Mouse (Mus musculus) ES-Bruce4 (cell line): ENCODE data around the gene Gm48551. TPM values are rescaled to one million over a fixed set of nuclear protein-coding genes. Genes with fewer than 3 reads are reported as not detected.
A peak's percentile ranks its signal among the peaks of the same experiment; 100 is the strongest.

ENCODE experiments used
- H3K27ac ChIP-seq: 2 replicates; pipeline ENCODE4 v1.5.1; 2012; ENCODE audit warnings: low read length, inconsistent platforms; ENCODE audit not compliant: insufficient read depth
- H3K27me3 ChIP-seq: 2 replicates; pipeline ENCODE4 v1.6.1; 2012; ENCODE audit warnings: mild to moderate bottlenecking, low read length, inconsistent platforms; ENCODE audit not compliant: control insufficient read depth, poor library complexity, insufficient read depth, severe bottlenecking
- H3K36me3 ChIP-seq: 2 replicates; pipeline ENCODE4 v1.6.1; 2012; ENCODE audit warnings: inconsistent platforms, mild to moderate bottlenecking, low read length, moderate library complexity; ENCODE audit not compliant: control insufficient read depth, poor library complexity, insufficient read depth, severe bottlenecking
- H3K4me1 ChIP-seq: one replicate; pipeline ENCODE4 v1.8.1; 2011; ENCODE audit warnings: low read length; ENCODE audit not compliant: control insufficient read depth, insufficient read depth
- H3K4me3 ChIP-seq: 2 replicates; pipeline ENCODE4 v1.5.1; 2011; ENCODE audit warnings: low read depth, mild to moderate bottlenecking, low read length
- H3K9ac ChIP-seq: 2 replicates; pipeline ENCODE4 v1.6.1; 2012; ENCODE audit warnings: low read depth, mild to moderate bottlenecking, inconsistent platforms; ENCODE audit not compliant: poor library complexity, severe bottlenecking
- H3K9me3 ChIP-seq: replicated peaks from 2 replicates; pipeline ENCODE4 v1.6.1; 2012; ENCODE audit warnings: mild to moderate bottlenecking, low read length, inconsistent platforms; ENCODE audit not compliant: control insufficient read depth, poor library complexity, insufficient read depth, severe bottlenecking
- CTCF ChIP-seq: IDR thresholded peaks from one replicate; pipeline ENCODE4 v1.8.1; 2011; ENCODE audit warnings: low read depth, low read length
- EP300 ChIP-seq: IDR thresholded peaks from 2 replicates; pipeline ENCODE4 v1.6.1; 2011; ENCODE audit warnings: low read depth, low read length; ENCODE audit not compliant: insufficient read depth
- POLR2A ChIP-seq: IDR thresholded peaks from one replicate; pipeline ENCODE4 v1.8.1; 2011; ENCODE audit warnings: low read length; ENCODE audit not compliant: insufficient read depth
- polyA plus RNA-seq: library from polyadenylated mRNA; stranded (reverse); fragments of >200 nt; gene quantifications from 2 replicates; pipeline ENCODE4 v1.2.4, GENCODE M21; 2011; ENCODE audit warnings: low read depth; ENCODE audit not compliant: missing spikeins, insufficient read depth, insufficient read length

Gm48551 gene
- polyA plus RNA-seq, 1 experiment, result 1.5 TPM

- H3K4me3 ChIP-seq, result peak overlapping the region; percentile 45
Measured at GRCm38 (mm10) chr10:81413310-81414261, 29.3 kb downstream of the Gm48551 start.

GRCm38 (mm10) chr10:81414682-81415081, 30.4 kb downstream of the Gm48551 start:
- H3K36me3 ChIP-seq, result no peaks in the 10 kb centered on the region
- H3K27ac ChIP-seq, result peak overlapping the region; percentile 68
- H3K4me1 ChIP-seq, result peaks cover 45% of the 10 kb centered on the region
- H3K9me3 ChIP-seq, result no peaks in the 10 kb centered on the region
- H3K4me3 ChIP-seq, result no peak overlapping the region
- TF ChIP-seq CTCF, result no peak
- TF ChIP-seq EP300, result no peak
- no peak for TF ChIP-seq POLR2A
- H3K27me3 ChIP-seq, result no peaks in the 10 kb centered on the region
- no peak overlapping the region for H3K9ac ChIP-seq

More at GRCm38 (mm10) chr10:81413310-81414261, 29.3 kb downstream of the Gm48551 start:
- Histone ChIP-seq H3K27ac (peak overlapping the region; percentile 68; the same call in 1 of the 2 replicates), H3K4me1 (peaks cover 39% of the 10 kb centered on the region), H3K27me3 (no peaks in the 10 kb centered on the region), H3K9ac (0 out of 2 replicates have a peak overlapping the region, but pooled peaks have one; percentile 18), H3K36me3 (no peaks in the 10 kb centered on the region), H3K9me3 (no peaks in the 10 kb centered on the region)
- no peak for TF ChIP-seq POLR2A
- no peak for TF ChIP-seq CTCF
- no peak for TF ChIP-seq EP300

GRCm38 (mm10) chr10:81415146-81415545, 30.9 kb downstream of the Gm48551 start:
- Histone ChIP-seq H3K27ac (0 out of 2 replicates have a peak overlapping the region, but pooled peaks have one; percentile 8), H3K4me3 (no peak overlapping the region), H3K9me3 (no peaks in the 10 kb centered on the region), H3K9ac (no peak overlapping the region), H3K4me1 (peaks cover 45% of the 10 kb centered on the region), H3K27me3 (no peaks in the 10 kb centered on the region), H3K36me3 (no peaks in the 10 kb centered on the region)
- TF ChIP-seq EP300 (no peak), POLR2A (no peak), CTCF (no peak)

- no peak overlapping the region for H3K9ac ChIP-seq
- H3K9me3 ChIP-seq, result no peaks in the 10 kb centered on the region
- H3K36me3 ChIP-seq, result no peaks in the 10 kb centered on the region
- peak overlapping the region; percentile 18; the same call in 1 of the 2 replicates for H3K27ac ChIP-seq
- peaks cover 45% of the 10 kb centered on the region for H3K4me1 ChIP-seq
- no peaks in the 10 kb centered on the region for H3K27me3 ChIP-seq
- no peak overlapping the region for H3K4me3 ChIP-seq
- TF ChIP-seq EP300 (no peak), POLR2A (no peak), CTCF (no peak)
Measured at GRCm38 (mm10) chr10:81415549-81416310, 31.5 kb downstream of the Gm48551 start.

GRCm38 (mm10) chr10:81416581-81417226, 32.4 kb downstream of the Gm48551 start:
- no peak overlapping the region for H3K27ac ChIP-seq
- H3K4me1 ChIP-seq, result peaks cover 37% of the 10 kb centered on the region
- peak overlapping the region; percentile 48 for H3K4me3 ChIP-seq
- H3K27me3 ChIP-seq, result no peaks in the 10 kb centered on the region
- H3K9me3 ChIP-seq, result no peaks in the 10 kb centered on the region
- no peaks in the 10 kb centered on the region for H3K36me3 ChIP-seq
- H3K9ac ChIP-seq, result peak overlapping the region; percentile 58
- TF ChIP-seq EP300 (no peak), CTCF (no peak), POLR2A (no peak)
